In genomic region chr14:48665816-48666661, GRCm38 (mm10) we compare ENCODE assay signal across 10 mouse cellular contexts. TPM values are rescaled to one million over a fixed set of nuclear protein-coding genes. Genes with fewer than 3 reads are reported as not detected.
DNase-seq lines count a peak whose midpoint lies in the region; ATAC-seq and TF ChIP-seq lines count a peak whose summit lies in the region.
"Had no signal": no experiment of that assay in that cellular context is flagged by ENCODE, and none has a peak within 500 bp of the region (broad histone marks: within the 10 kb centered on the region; RNA-seq: fewer than 3 reads in every experiment).

No protein-coding gene starts in this region.

- H3K27me3 ChIP-seq in kidney, adult 2 months (replicated peaks; ENCODE audit: control insufficient read depth, insufficient read depth, low read length): peaks cover 33% of the 10 kb centered on the region
- peaks cover 82% of the 10 kb centered on the region for H3K27me3 ChIP-seq in hindbrain, embryonic 11.5 days (ENCODE audit: control insufficient read depth, insufficient read depth, low read length)
- H3K27me3 ChIP-seq in midbrain, postnatal 0 days (ENCODE audit: insufficient read depth, low read length): peaks cover 8% of the 10 kb centered on the region; the same call in 1 of the 2 replicates

- H3K27ac ChIP-seq in kidney, adult 2 months (ENCODE audit: insufficient read depth, low read depth, low read length): no peak overlapping the region
- H3K27ac ChIP-seq in hindbrain, embryonic 11.5 days (ENCODE audit: low read depth, low read length): no peak overlapping the region
- H3K27ac ChIP-seq in midbrain, postnatal 0 days (ENCODE audit: low read depth, low read length): peak overlapping the region; percentile 82
- H3K27ac ChIP-seq: liver, embryonic 13.5 days had no signal

- no peak for TF ChIP-seq POLR2A in kidney, adult 2 months (IDR thresholded peaks at IDR 0.05; ENCODE audit: low read depth, low read length)

- TF ChIP-seq CTCF in kidney, adult 2 months (conservative IDR thresholded peaks at IDR 0.05; ENCODE audit: insufficient read depth, insufficient read length, low read depth, low read length): no peak
- TF ChIP-seq CTCF in midbrain, postnatal 0 days (IDR thresholded peaks at IDR 0.05): no peak

- peaks cover 9% of the 10 kb centered on the region for H3K4me1 ChIP-seq in kidney, adult 2 months (ENCODE audit: control insufficient read depth, insufficient read depth, low read length)
- H3K4me1 ChIP-seq in hindbrain, embryonic 11.5 days (replicated peaks; ENCODE audit: control insufficient read depth, insufficient read depth, low read length): peaks cover 4% of the 10 kb centered on the region; the same call in 1 of the 2 replicates
- no peaks in the 10 kb centered on the region for H3K4me1 ChIP-seq in midbrain, postnatal 0 days (ENCODE audit: insufficient read depth, low read length)

- DNase-seq in kidney, adult 18-20 months: peak; percentile 32
- no peak for DNase-seq in kidney, adult 2 months
- DNase-seq in embryo, embryonic 10 days (ENCODE audit: low spot score): peak; percentile 66
- DNase-seq in hindbrain, embryonic 11.5 days (ENCODE audit: low spot score): peak; percentile 73
- DNase-seq in midbrain, postnatal 0 days (ENCODE audit: low spot score): no peak
- DNase-seq in spleen, postnatal 36 days (ENCODE audit: low spot score in 2 of 2): no peak
- no peak for DNase-seq in right cerebral cortex, postnatal 25 days
- DNase-seq: liver, embryonic 13.5 days had no signal

- H3K9ac ChIP-seq in hindbrain, embryonic 11.5 days (ENCODE audit: low read depth, low read length): no peak overlapping the region
- peak overlapping the region; percentile 66 for H3K9ac ChIP-seq in midbrain, postnatal 0 days (replicated peaks; ENCODE audit: low read length, poor library complexity, severe bottlenecking)
- H3K9ac ChIP-seq: liver, embryonic 13.5 days had no signal

- ATAC-seq in hindbrain, embryonic 11.5 days (ENCODE audit: low FRiP score): peak; percentile 42; the same call in 1 of the 2 replicates
- peak; percentile 6; the same call in 1 of the 2 replicates for ATAC-seq in midbrain, postnatal 0 days (ENCODE audit: low FRiP score)
- no peak for ATAC-seq in megakaryocyte-erythroid progenitor cell, adult 5-6 weeks (replicated peaks; ENCODE audit: low FRiP score, low TSS enrichment, poor library complexity, severe bottlenecking)

- H3K4me3 ChIP-seq in kidney, adult 2 months (ENCODE audit: insufficient read depth, low read depth, low read length): no peak overlapping the region
- H3K4me3 ChIP-seq in hindbrain, embryonic 11.5 days (ENCODE audit: low read depth, low read length): peak overlapping the region; percentile 17; the same call in 1 of the 2 replicates
- H3K4me3 ChIP-seq in midbrain, postnatal 0 days (ENCODE audit: low read depth, low read length): peak overlapping the region; percentile 43

- H3K4me2 ChIP-seq in hindbrain, embryonic 11.5 days (replicated peaks; ENCODE audit: low read depth, low read length): peak overlapping the region; percentile 19; the same call in 1 of the 2 replicates
- peak overlapping the region; percentile 43 for H3K4me2 ChIP-seq in midbrain, postnatal 0 days (ENCODE audit: low read depth, low read length, poor library complexity, severe bottlenecking)
- H3K4me2 ChIP-seq: liver, embryonic 13.5 days had no signal

- no peaks in the 10 kb centered on the region for H3K36me3 ChIP-seq in kidney, adult 2 months (ENCODE audit: control insufficient read depth, insufficient read depth, low read length)
- H3K36me3 ChIP-seq in hindbrain, embryonic 11.5 days (ENCODE audit: control insufficient read depth, insufficient read depth, low read length): no peaks in the 10 kb centered on the region
- no peaks in the 10 kb centered on the region for H3K36me3 ChIP-seq in midbrain, postnatal 0 days (ENCODE audit: insufficient read depth, low read length)
- H3K36me3 ChIP-seq: liver, embryonic 13.5 days had no signal

- no peaks in the 10 kb centered on the region for H3K9me3 ChIP-seq in hindbrain, embryonic 11.5 days (ENCODE audit: control insufficient read depth, low read length)
- no peaks in the 10 kb centered on the region for H3K9me3 ChIP-seq in midbrain, postnatal 0 days (ENCODE audit: low read length)
- H3K9me3 ChIP-seq: liver, embryonic 13.5 days had no signal

- 3% methylated on average over 52 of the region's 52 CpGs for WGBS in kidney, adult 2 months
- under 1% methylated on average over 52 of the region's 52 CpGs for WGBS in hindbrain, embryonic 11.5 days
- WGBS in midbrain, postnatal 0 days: 1% methylated on average over 49 of the region's 52 CpGs

RNA-seq across cellular contexts. Expression of gene Otx2, which starts 7.6 kb away (rescaled TPM):
- not detected in 2 replicates for polyA plus RNA-seq in kidney, adult 2 months (2012; rRNA removed)
- 13.9 TPM in 2 replicates for polyA plus RNA-seq in hindbrain, embryonic 11.5 days (2014; fragmentation: Nextera tagmentation; extraction: Ambion mirVana)
- 90.3 and 93.2 TPM in 2 replicates for total RNA-seq in midbrain, postnatal 0 days (2014; rRNA removed)
- polyA plus RNA-seq in midbrain, postnatal 0 days (2015; fragmentation: Nextera tagmentation; extraction: Ambion mirVana): 61.2 and 62.0 TPM in 2 replicates
- not detected in 2 replicates for total RNA-seq in megakaryocyte-erythroid progenitor cell, adult 5-6 weeks (2014; fragmentation: Nextera tagmentation)
- total RNA-seq in megakaryocyte-erythroid progenitor cell, adult 5-6 weeks (2017): not detected in 2 replicates
- polyA plus RNA-seq: heart, embryonic 16.5 days; liver, embryonic 13.5 days had no signal

Comparison
In these comparisons a context has a peak if more than half of its experiments do, and no peak if none do; other contexts are left out.
1. DNase-seq: peak in kidney, adult 18-20 months (single experiment), embryo, embryonic 10 days (single experiment) and hindbrain, embryonic 11.5 days (single experiment); none in kidney, adult 2 months (single experiment), midbrain, postnatal 0 days (single experiment), spleen, postnatal 36 days (0 of 2) and right cerebral cortex, postnatal 25 days (single experiment).
2. RNA of gene Otx2, which starts 7.6 kb away (polyA plus RNA-seq): 61.2 to 62.0 TPM in midbrain, postnatal 0 days and 13.9 TPM in hindbrain, embryonic 11.5 days; not detected in kidney, adult 2 months; every median in the first group is over 10 times any median in the second.